Mouse (Mus musculus) adrenal gland, postnatal 0 days (tissue): ENCODE data around the gene 4933425L06Rik. TPM values are rescaled to one million over a fixed set of nuclear protein-coding genes. Genes with fewer than 3 reads are reported as not detected.

Source experiments
- polyA plus RNA-seq: library from polyadenylated mRNA; unstranded; fragments of >200 nt; fragmentation: Nextera tagmentation; extraction: Ambion mirVana; gene quantifications from 2 replicates; pipeline ENCODE4 v1.2.1, GENCODE M21; 2015

4933425L06Rik gene
- polyA plus RNA-seq: not detected in 2 replicates

GRCm38 (mm10) chr13:105081862-105082261, at the start of gene 4933425L06Rik:
Gene 4933425L06Rik, plus strand, starts transcription at chr13:105082122.

GRCm38 (mm10) chr13:105054181-105054940, 27.6 kb upstream of the 4933425L06Rik start, which contains the start of gene Rgs7bp:
Gene Rgs7bp, minus strand, starts transcription at chr13:105054930.

Other genes with a start within 250 kb of the 4933425L06Rik start
- gene Shisal2b, start 218.2 kb upstream of the 4933425L06Rik start, polyA plus RNA-seq: 0.48 TPM in 1 of 2 replicates, not detected in the other
- gene Rgs7bp, start 27.2 kb upstream of the 4933425L06Rik start, polyA plus RNA-seq: 1.4 and 2.0 TPM in 2 replicates
- 2.6 and 4.2 TPM in 2 replicates for gene Rnf180, start 212.7 kb downstream of the 4933425L06Rik start, polyA plus RNA-seq